Mouse (Mus musculus) forebrain, postnatal 0 days (tissue): ENCODE data around the gene Obp2b. TPM values are rescaled to one million over a fixed set of nuclear protein-coding genes. Genes with fewer than 3 reads are reported as not detected.

Source experiments
- ATAC-seq: fragments of 200-750 bp; cut with Nextera tagmentation; 2 replicates; pipeline ENCODE4 v1.8.0; 2017; ENCODE audit warnings: mild to moderate bottlenecking, moderate library complexity
- DNase-seq: peaks from one replicate; pipeline ENCODE4 v3.0.0-alpha.2; 2015
- H3K27ac ChIP-seq: fragments of 300-500 bp; sonication (generic); 2 replicates; pipeline ENCODE4 v1.5.1; 2014; ENCODE audit warnings: low read depth, mild to moderate bottlenecking, antibody characterized with exemption, low read length, moderate library complexity, mixed read lengths
- H3K27me3 ChIP-seq: fragments of 300-500 bp; sonication (generic); 2 replicates; pipeline ENCODE4 v1.6.1; 2014; ENCODE audit warnings: mild to moderate bottlenecking, low read length, mixed read lengths; ENCODE audit not compliant: insufficient read depth
- H3K36me3 ChIP-seq: fragments of 300-500 bp; sonication (generic); 2 replicates; pipeline ENCODE4 v1.6.1; 2014; ENCODE audit warnings: mild to moderate bottlenecking, moderate library complexity; ENCODE audit not compliant: insufficient read depth
- H3K4me1 ChIP-seq: fragments of 300-500 bp; sonication (generic); 2 replicates; pipeline ENCODE4 v1.6.1; 2014; ENCODE audit warnings: antibody characterized with exemption; ENCODE audit not compliant: insufficient read depth
- H3K4me2 ChIP-seq: fragments of 300-500 bp; sonication (generic); 2 replicates; pipeline ENCODE4 v1.6.1; 2014; ENCODE audit warnings: low read depth, mild to moderate bottlenecking, moderate library complexity
- H3K4me3 ChIP-seq: fragments of 300-500 bp; sonication (generic); 2 replicates; pipeline ENCODE4 v1.5.1; 2014; ENCODE audit warnings: low read depth, low read length, mixed read lengths
- H3K9ac ChIP-seq: fragments of 300-500 bp; sonication (generic); 2 replicates; pipeline ENCODE4 v1.6.1; 2014; ENCODE audit warnings: mild to moderate bottlenecking
- H3K9me3 ChIP-seq: fragments of 300-500 bp; sonication (generic); 2 replicates; pipeline ENCODE4 v1.6.1; 2016; ENCODE audit warnings: low read length
- CTCF ChIP-seq: sonication (generic); IDR thresholded peaks from 2 replicates; pipeline ENCODE4 v1.5.1; 2016; ENCODE audit warnings: antibody characterized with exemption, control low read depth, low read depth
- WGBS: fragments of 180-500 bp; shearing (Covaris S2); extraction: QIAGEN DNeasy Blood & Tissue Kit; methylation state at CpG from one replicate; pipeline ENCODE4 v1.1.7; 2014; 5-methylcytosine and 5-hydroxymethylcytosine counted together
- polyA plus RNA-seq: library from polyadenylated mRNA; unstranded; fragments of >200 nt; fragmentation: Nextera tagmentation; extraction: Ambion mirVana; gene quantifications from 2 replicates; pipeline ENCODE4 v1.2.1, GENCODE M21; 2015
- total RNA-seq: library from RNA; depleted of rRNA; stranded (reverse); fragments of >200 nt; gene quantifications from 2 replicates; pipeline ENCODE4 v1.2.3, GENCODE M21; 2014; rRNA removed

Gene Obp2b
- total and polyA plus RNA-seq, 2 experiments from 2014 or later = not detected

GRCm38 (mm10) chr2:25775991-25776390, 39.2 kb downstream of the Obp2b start:
- Histone ChIP-seq H3K4me1 (no peaks in the 10 kb centered on the region), H3K4me2 (no peak overlapping the region), H3K36me3 (no peaks in the 10 kb centered on the region), H3K4me3 (no peak overlapping the region), H3K9ac (no peak overlapping the region), H3K9me3 (no peaks in the 10 kb centered on the region), H3K27me3 (no peaks in the 10 kb centered on the region), H3K27ac (no peak overlapping the region)
- no peak for TF ChIP-seq CTCF
- no peak for DNase-seq
- ATAC-seq = no peak
- WGBS = 64% methylated on average over 3 of the region's 3 CpGs

- TF ChIP-seq CTCF = no peak
- no peak within 1 kb of the TSS for H3K9ac ChIP-seq
- H3K27me3 ChIP-seq = no peaks in the 10 kb centered on the region
- ATAC-seq (no peak), DNase-seq (no peak)
- WGBS = 100% methylated on average over 1 of the region's 1 CpGs
- H3K27ac ChIP-seq = no peak within 1 kb of the TSS
- no peak within 1 kb of the TSS for H3K4me2 ChIP-seq
- H3K9me3 ChIP-seq = no peaks in the 10 kb centered on the region
- no peaks in the 10 kb centered on the region for H3K36me3 ChIP-seq
- no peak within 1 kb of the TSS for H3K4me3 ChIP-seq
- no peaks in the 10 kb centered on the region for H3K4me1 ChIP-seq
Measured at GRCm38 (mm10) chr2:25776717-25777116, 39.9 kb downstream of the Obp2b start, which contains the start of gene Lcn11. Gene Lcn11, plus strand, starts transcription at chr2:25777017.

GRCm38 (mm10) chr2:25779076-25779475, 42.3 kb downstream of the Obp2b start:
- ATAC-seq (no peak), DNase-seq (no peak)
- H3K36me3 ChIP-seq = no peaks in the 10 kb centered on the region
- H3K27ac ChIP-seq = no peak overlapping the region
- no peak overlapping the region for H3K4me3 ChIP-seq
- H3K27me3 ChIP-seq = no peaks in the 10 kb centered on the region
- 89% methylated on average over 9 of the region's 9 CpGs for WGBS
- H3K9ac ChIP-seq = no peak overlapping the region
- no peak overlapping the region for H3K4me2 ChIP-seq
- no peak for TF ChIP-seq CTCF
- H3K9me3 ChIP-seq = no peaks in the 10 kb centered on the region
- H3K4me1 ChIP-seq = no peaks in the 10 kb centered on the region

GRCm38 (mm10) chr2:25780921-25781320, 44.1 kb downstream of the Obp2b start:
- H3K36me3 ChIP-seq = no peaks in the 10 kb centered on the region
- 71% methylated on average over 4 of the region's 4 CpGs for WGBS
- no peak for DNase-seq
- no peak for ATAC-seq
- no peaks in the 10 kb centered on the region for H3K27me3 ChIP-seq
- no peak overlapping the region for H3K9ac ChIP-seq
- TF ChIP-seq CTCF = no peak
- no peak overlapping the region for H3K4me2 ChIP-seq
- no peaks in the 10 kb centered on the region for H3K9me3 ChIP-seq
- H3K27ac ChIP-seq = no peak overlapping the region
- H3K4me1 ChIP-seq = no peaks in the 10 kb centered on the region
- no peak overlapping the region for H3K4me3 ChIP-seq

GRCm38 (mm10) chr2:25781957-25782356, 45.1 kb downstream of the Obp2b start, which contains the start of gene Gm13539:
Gene Gm13539, plus strand, starts transcription at chr2:25782257.
- TF ChIP-seq CTCF = no peak
- DNase-seq = no peak
- no peaks in the 10 kb centered on the region for H3K9me3 ChIP-seq
- no peak within 1 kb of the TSS for H3K9ac ChIP-seq
- no peaks in the 10 kb centered on the region for H3K4me1 ChIP-seq
- H3K4me3 ChIP-seq = no peak within 1 kb of the TSS
- no peak within 1 kb of the TSS for H3K4me2 ChIP-seq
- H3K27me3 ChIP-seq = no peaks in the 10 kb centered on the region
- H3K27ac ChIP-seq = no peak within 1 kb of the TSS
- no peaks in the 10 kb centered on the region for H3K36me3 ChIP-seq
- WGBS = 81% methylated on average over 3 of the region's 3 CpGs
- ATAC-seq = no peak

- Histone ChIP-seq H3K36me3 (no peaks in the 10 kb centered on the region), H3K4me1 (no peaks in the 10 kb centered on the region), H3K27me3 (no peaks in the 10 kb centered on the region), H3K27ac (no peak overlapping the region), H3K4me2 (no peak overlapping the region), H3K4me3 (no peak overlapping the region), H3K9me3 (no peaks in the 10 kb centered on the region), H3K9ac (no peak overlapping the region)
- ATAC-seq = no peak
- DNase-seq = no peak
- WGBS = 64% methylated on average over 5 of the region's 5 CpGs
- no peak for TF ChIP-seq CTCF
Measured at GRCm38 (mm10) chr2:25785573-25786322, 48.9 kb downstream of the Obp2b start.

- no peak for TF ChIP-seq CTCF
Measured at GRCm38 (mm10) chr2:25789092-25789491, 52.3 kb downstream of the Obp2b start.

More at GRCm38 (mm10) chr2:25789092-25789491, 52.3 kb downstream of the Obp2b start:
- Histone ChIP-seq H3K9me3 (no peaks in the 10 kb centered on the region), H3K4me1 (no peaks in the 10 kb centered on the region), H3K27me3 (no peaks in the 10 kb centered on the region), H3K27ac (no peak overlapping the region), H3K9ac (no peak overlapping the region), H3K36me3 (no peaks in the 10 kb centered on the region), H3K4me3 (no peak overlapping the region), H3K4me2 (no peak overlapping the region)
- WGBS = 90% methylated on average over 3 of the region's 3 CpGs
- no peak for DNase-seq
- ATAC-seq = no peak

Other genes starting within 250 kb of the Obp2b start
- gene Lcn12, start 243.1 kb upstream of the Obp2b start, total RNA-seq = not detected in 2 replicates
- not detected in 2 replicates for gene Lcn12, start 243.1 kb upstream of the Obp2b start, polyA plus RNA-seq
- 120 and 140 TPM in 2 replicates for gene Fbxw5, start 236.3 kb upstream of the Obp2b start, total RNA-seq
- 93.8 and 116 TPM in 2 replicates for gene Fbxw5, start 236.3 kb upstream of the Obp2b start, polyA plus RNA-seq
- gene C8g, start 235.3 kb upstream of the Obp2b start, total RNA-seq = 0.85 and 2.4 TPM in 2 replicates
- 4.0 and 4.3 TPM in 2 replicates for gene C8g, start 235.3 kb upstream of the Obp2b start, polyA plus RNA-seq
- 8.0 and 9.6 TPM in 2 replicates for gene Traf2, start 190.1 kb upstream of the Obp2b start, total RNA-seq
- gene Traf2, start 190.1 kb upstream of the Obp2b start, polyA plus RNA-seq = 7.8 and 9.2 TPM in 2 replicates
- gene Edf1, start 179.2 kb upstream of the Obp2b start, total RNA-seq = 151 and 174 TPM in 2 replicates
- gene Edf1, start 179.2 kb upstream of the Obp2b start, polyA plus RNA-seq = 368 and 392 TPM in 2 replicates
- 1.0 and 9.0 TPM in 2 replicates for gene Mamdc4, start 162.2 kb upstream of the Obp2b start, total RNA-seq
- 0.21 and 0.26 TPM in 2 replicates for gene Mamdc4, start 162.2 kb upstream of the Obp2b start, polyA plus RNA-seq
- 33.7 and 43.2 TPM in 2 replicates for gene Phpt1, start 161.8 kb upstream of the Obp2b start, total RNA-seq
- gene Phpt1, start 161.8 kb upstream of the Obp2b start, polyA plus RNA-seq = 171 and 185 TPM in 2 replicates
- 13.5 and 16.0 TPM in 2 replicates for gene Ajm1, start 155.3 kb upstream of the Obp2b start, total RNA-seq
- 11.3 and 13.7 TPM in 2 replicates for gene Ajm1, start 155.3 kb upstream of the Obp2b start, polyA plus RNA-seq
- gene Rabl6, start 128.5 kb upstream of the Obp2b start, total RNA-seq = 68.2 and 79.3 TPM in 2 replicates
- gene Rabl6, start 128.5 kb upstream of the Obp2b start, polyA plus RNA-seq = 51.8 and 54.9 TPM in 2 replicates
- gene Ccdc183, start 119.3 kb upstream of the Obp2b start, total RNA-seq = not detected in 2 replicates
- 0.36 TPM in 2 replicates for gene Ccdc183, start 119.3 kb upstream of the Obp2b start, polyA plus RNA-seq
- gene Tmem141, start 115.0 kb upstream of the Obp2b start, total RNA-seq = 39.4 and 49.5 TPM in 2 replicates
- 41.9 and 42.7 TPM in 2 replicates for gene Tmem141, start 115.0 kb upstream of the Obp2b start, polyA plus RNA-seq
- 3.3 and 4.7 TPM in 2 replicates for gene Fcna, start 109.0 kb upstream of the Obp2b start, total RNA-seq
- 5.2 and 6.7 TPM in 2 replicates for gene Fcna, start 109.0 kb upstream of the Obp2b start, polyA plus RNA-seq
- not detected in 2 replicates for gene Lcn8, start 83.9 kb upstream of the Obp2b start, total RNA-seq
- gene Lcn8, start 83.9 kb upstream of the Obp2b start, polyA plus RNA-seq = not detected in 2 replicates
- gene Lcn5, start 79.1 kb upstream of the Obp2b start, total RNA-seq = not detected in 2 replicates
- not detected in 2 replicates for gene Lcn5, start 79.1 kb upstream of the Obp2b start, polyA plus RNA-seq
- not detected in 2 replicates for gene Lcn6, start 60.2 kb upstream of the Obp2b start, total RNA-seq
- not detected in 2 replicates for gene Lcn6, start 60.2 kb upstream of the Obp2b start, polyA plus RNA-seq
- not detected in 2 replicates for gene Lcn10, start 54.3 kb upstream of the Obp2b start, total RNA-seq
- gene Lcn10, start 54.3 kb upstream of the Obp2b start, polyA plus RNA-seq = not detected in 2 replicates
- not detected in 2 replicates for gene Obp2a, start 37.0 kb upstream of the Obp2b start, total RNA-seq
- not detected in 2 replicates for gene Obp2a, start 37.0 kb upstream of the Obp2b start, polyA plus RNA-seq
- 43.4 and 50.5 TPM in 2 replicates for gene Bmyc, start 30.3 kb upstream of the Obp2b start, total RNA-seq
- gene Bmyc, start 30.3 kb upstream of the Obp2b start, polyA plus RNA-seq = 194 and 195 TPM in 2 replicates
- gene Lcn3, start 28.6 kb downstream of the Obp2b start, total RNA-seq = not detected in 2 replicates
- gene Lcn3, start 28.6 kb downstream of the Obp2b start, polyA plus RNA-seq = not detected in 2 replicates
- not detected in 2 replicates for gene Lcn11, start 40.0 kb downstream of the Obp2b start, total RNA-seq
- not detected in 2 replicates for gene Lcn11, start 40.0 kb downstream of the Obp2b start, polyA plus RNA-seq
- gene Gm13539, start 45.2 kb downstream of the Obp2b start, total RNA-seq = not detected in 2 replicates
- gene Gm13539, start 45.2 kb downstream of the Obp2b start, polyA plus RNA-seq = not detected in 2 replicates
- not detected in 2 replicates for gene Glt6d1, start 78.8 kb downstream of the Obp2b start, total RNA-seq
- not detected in 2 replicates for gene Glt6d1, start 78.8 kb downstream of the Obp2b start, polyA plus RNA-seq
- not detected in 2 replicates for gene Lcn9, start 86.1 kb downstream of the Obp2b start, total RNA-seq
- not detected in 2 replicates for gene Lcn9, start 86.1 kb downstream of the Obp2b start, polyA plus RNA-seq
- gene Sohlh1, start 110.2 kb downstream of the Obp2b start, total RNA-seq = not detected in 2 replicates
- gene Sohlh1, start 110.2 kb downstream of the Obp2b start, polyA plus RNA-seq = not detected in 2 replicates
- 27.1 and 35.6 TPM in 2 replicates for gene Kcnt1, start 126.7 kb downstream of the Obp2b start, total RNA-seq
- gene Kcnt1, start 126.7 kb downstream of the Obp2b start, polyA plus RNA-seq = 8.1 and 11.2 TPM in 2 replicates
- 132 and 140 TPM in 2 replicates for gene Camsap1, start 246.3 kb downstream of the Obp2b start, total RNA-seq
- 50.4 and 60.0 TPM in 2 replicates for gene Camsap1, start 246.3 kb downstream of the Obp2b start, polyA plus RNA-seq